Mouse (Mus musculus) adrenal gland, postnatal 10 days (tissue): ENCODE measurements at regions not wholly inside any gene's neighbourhood (a gene's known extent, or its start where the extent isn't known, plus 50 kb on each side); places are given as distances from the start of the nearest gene placed in this dataset.
A peak's percentile ranks its signal among the peaks of the same experiment; 100 is the strongest.

Experiments
- DNase-seq: peaks from one replicate; pipeline ENCODE4 v3.0.0; 2021; ENCODE audit warnings: mixed read lengths

DNA sequence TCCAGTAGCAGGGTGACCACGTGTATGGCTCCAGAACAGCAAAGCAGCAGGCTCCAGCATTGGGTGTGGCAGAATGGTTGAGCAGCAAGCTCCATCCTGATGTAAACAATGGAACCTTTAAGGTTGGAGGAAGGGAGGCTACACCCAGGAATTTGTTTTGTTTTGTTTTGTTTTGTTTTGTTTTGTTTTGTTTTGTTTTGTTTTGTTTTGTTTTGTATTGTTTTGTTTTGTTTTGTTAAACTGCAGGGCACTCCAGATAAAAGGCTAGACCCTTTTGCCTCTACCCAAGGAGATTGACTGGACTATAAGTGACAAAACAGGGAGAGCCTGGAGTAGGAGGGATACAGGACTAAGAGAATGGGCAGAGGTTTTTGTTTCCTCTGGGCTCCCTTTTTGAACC is 647.5 kb downstream of the Kcnj3 start:
- no peak for DNase-seq

GRCm38 (mm10) chr2:56109531-56109930 is 673.8 kb downstream of the Kcnj3 start:
- no peak for DNase-seq

DNA sequence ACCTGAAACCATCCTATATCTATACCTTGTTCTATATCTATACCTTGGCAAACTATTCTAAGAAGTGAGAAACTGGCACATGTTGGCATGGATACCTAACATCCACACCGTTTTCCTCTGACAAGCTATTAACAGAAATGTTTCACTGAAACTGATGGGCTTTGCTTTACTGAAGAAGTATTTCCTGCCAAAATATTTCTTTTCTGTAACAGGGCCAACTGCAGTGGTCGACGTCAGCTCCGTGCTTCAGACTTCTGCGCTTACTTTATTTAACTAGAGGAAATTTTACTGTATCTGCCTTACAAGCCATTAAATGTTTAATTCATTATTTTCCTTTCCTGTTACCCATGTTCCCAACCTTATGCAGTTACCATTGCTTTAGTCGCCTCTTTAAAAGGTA is 674.2 kb downstream of the Kcnj3 start:
- no peak for DNase-seq

DNA sequence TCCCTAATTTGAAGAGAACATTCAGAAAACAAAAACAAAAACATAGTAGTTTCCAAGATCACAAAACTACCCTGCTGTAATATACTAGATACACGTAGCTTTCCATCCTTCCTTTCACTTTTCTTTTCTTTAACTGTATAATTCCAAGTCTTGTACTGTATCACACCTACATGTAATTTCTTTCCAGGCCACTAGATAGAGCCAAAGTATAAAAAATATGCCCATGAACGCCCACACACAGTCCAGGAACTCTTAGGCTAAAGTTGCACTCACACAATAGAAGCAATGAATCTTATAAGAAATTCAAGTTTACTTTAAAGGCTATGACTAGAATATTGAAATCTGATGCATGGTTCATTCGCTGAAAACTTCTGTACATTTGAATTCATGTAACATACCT is 678.7 kb downstream of the Kcnj3 start:
- peak; percentile 15 for DNase-seq

DNA sequence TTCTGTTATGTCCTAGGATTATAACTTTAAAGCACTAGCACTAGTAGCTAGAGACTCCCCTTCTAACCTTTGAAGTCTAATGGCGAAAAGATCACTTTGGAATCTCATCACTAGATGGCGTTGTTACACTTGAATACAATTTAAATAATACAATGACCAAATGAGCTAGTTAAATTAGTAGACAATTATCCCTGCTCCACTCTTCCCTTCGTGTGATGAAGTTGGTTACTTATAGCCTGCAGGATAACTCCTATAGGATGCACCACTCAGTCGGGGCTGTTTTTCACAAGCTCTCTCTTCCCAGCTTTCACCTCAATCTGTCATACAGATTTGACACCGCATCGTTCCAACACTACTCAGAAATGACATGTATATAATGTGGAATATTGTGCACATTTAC is 683.6 kb downstream of the Kcnj3 start:
- DNase-seq = peak; percentile 2

- DNase-seq = no peak
Measured at GRCm38 (mm10) chr2:56147107-56147615, 711.4 kb downstream of the Kcnj3 start.

DNA sequence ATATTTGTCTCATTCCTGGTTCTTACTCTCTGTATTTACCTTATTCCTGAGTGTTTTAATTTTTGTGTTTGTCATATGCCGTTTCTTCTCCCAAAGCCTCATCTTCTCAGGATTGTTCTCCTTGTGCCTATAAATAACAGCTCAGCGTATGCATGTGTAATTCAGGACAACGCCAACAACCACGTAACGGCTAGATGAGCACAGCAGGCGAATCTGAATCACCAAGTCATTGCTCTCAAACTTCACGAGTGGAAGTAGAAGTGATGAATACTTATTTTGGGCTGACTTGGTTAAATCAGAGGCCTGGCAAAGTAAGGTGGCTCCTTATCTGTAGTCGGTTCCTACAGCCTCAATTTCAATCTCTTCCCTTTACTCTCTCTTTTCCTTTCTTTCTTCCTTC is 760.7 kb downstream of the Kcnj3 start:
- no peak for DNase-seq

DNA sequence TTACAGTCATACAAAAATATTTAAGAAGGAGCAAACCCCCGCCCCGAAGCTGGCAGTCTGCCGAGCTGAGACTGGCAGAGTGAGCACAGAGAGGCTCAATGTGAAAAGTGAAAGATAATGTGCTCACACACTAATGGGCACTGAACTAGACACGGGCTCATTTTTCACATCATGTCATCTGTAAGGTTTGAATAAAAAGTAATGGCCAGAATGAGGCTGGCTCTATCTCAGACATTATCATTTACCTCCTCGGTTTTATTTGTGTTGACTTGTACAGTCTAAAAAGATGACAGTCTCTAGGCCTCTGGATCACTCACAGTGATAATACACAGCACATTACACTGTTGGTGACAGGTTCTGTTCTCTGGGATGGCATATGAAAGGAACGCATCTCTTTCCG is 791.7 kb downstream of the Kcnj3 start:
- no peak for DNase-seq

DNA sequence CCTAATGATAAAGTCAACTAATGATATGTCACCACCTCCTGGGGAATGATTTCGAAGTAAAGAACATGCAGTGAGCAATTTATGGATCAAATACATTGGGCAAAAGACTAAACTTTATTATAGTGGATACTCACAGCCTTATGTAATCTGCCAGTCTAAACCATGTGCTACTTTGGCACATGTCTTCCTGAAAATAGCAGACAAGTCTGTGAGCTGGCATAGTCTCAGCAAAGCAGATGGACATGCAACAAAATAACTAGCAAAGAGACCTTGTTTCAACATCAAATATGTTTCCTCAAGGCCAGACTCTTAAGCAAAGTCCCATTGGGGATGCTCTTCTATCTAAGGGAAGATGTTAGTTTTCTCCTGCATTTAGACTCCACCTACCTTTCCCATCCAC is 797.3 kb downstream of the Kcnj3 start:
- no peak for DNase-seq

- DNase-seq = no peak
Measured at GRCm38 (mm10) chr2:56257044-56257954, 821.5 kb downstream of the Kcnj3 start.

DNA sequence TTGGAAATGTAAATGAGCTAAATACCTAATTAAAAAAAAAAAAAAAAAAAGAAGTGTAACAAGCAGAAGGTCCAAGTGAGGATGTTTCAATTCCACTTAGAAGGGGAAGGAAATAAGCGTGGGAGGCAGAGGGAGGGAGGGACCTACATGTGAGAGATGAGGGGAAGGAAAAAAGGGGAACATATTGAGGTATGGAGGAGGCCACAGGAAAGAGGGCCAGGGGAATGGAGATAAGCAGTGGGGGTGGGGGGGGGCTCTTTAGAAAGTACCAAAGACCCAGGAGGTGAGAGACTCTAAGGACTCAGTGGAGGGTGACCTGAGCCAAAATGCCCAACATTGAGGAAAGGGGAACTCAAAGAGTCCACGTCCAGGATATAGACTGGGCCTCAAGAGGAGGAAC is 818.9 kb downstream of the Nr4a2 start:
- DNase-seq = no peak

- DNase-seq = no peak
Measured at GRCm38 (mm10) chr2:56321692-56322091, 802.1 kb downstream of the Nr4a2 start.

DNA sequence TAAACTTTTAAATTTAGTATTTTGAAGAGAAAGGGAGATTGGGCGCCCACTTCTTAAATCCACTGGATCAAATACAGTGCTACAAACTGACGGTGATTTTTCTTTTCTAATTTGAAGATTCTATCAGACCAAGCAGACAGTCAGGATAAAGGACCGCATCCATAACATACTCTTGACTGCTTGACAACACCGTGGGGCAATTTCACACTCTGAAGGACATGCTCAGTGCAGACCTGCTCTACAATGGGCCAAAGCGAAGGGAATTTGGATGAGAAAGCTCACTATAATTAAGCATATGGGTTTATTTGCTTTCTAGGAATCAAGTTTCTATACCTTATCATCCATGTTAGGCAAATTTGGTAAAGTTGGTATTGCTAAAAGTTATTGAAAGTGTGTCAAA is 801.3 kb downstream of the Nr4a2 start:
- DNase-seq = no peak

DNA sequence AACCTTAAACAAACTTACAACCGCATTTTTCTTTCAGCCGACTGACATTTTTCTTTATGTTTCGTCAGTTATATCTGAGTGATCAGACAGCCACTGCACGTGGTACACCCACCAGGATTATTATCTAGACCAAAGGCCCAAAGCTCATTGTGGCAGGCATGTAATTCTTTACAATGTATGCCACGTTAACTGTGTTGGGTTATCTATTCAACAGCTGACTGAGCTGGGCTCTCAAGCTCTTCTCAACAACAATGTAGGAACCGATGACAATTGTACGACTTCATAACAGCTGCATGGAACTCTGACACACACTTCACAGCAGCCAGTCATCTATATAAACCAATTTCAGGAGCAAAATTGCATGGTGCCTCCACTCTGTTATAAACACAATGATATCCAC is 787.8 kb downstream of the Nr4a2 start:
- DNase-seq = no peak

- no peak for DNase-seq
Measured at GRCm38 (mm10) chr2:56364065-56364464, 759.7 kb downstream of the Nr4a2 start.
